Mouse (Mus musculus) forebrain, embryonic 16.5 days (tissue): ENCODE data around the gene Mgea5. TPM values are rescaled to one million over a fixed set of nuclear protein-coding genes. Genes with fewer than 3 reads are reported as not detected.
A peak's percentile ranks its signal among the peaks of the same experiment; 100 is the strongest.

Source experiments
- ATAC-seq: fragments of 200-750 bp; cut with Nextera tagmentation; 2 replicates; pipeline ENCODE4 v1.8.0; 2017; ENCODE audit warnings: mild to moderate bottlenecking, moderate library complexity
- H3K27ac ChIP-seq: fragments of 300-500 bp; sonication (generic); 2 replicates; pipeline ENCODE4 v1.5.1; 2014; ENCODE audit warnings: low read length, control low read depth
- H3K27me3 ChIP-seq: fragments of 300-500 bp; sonication (generic); replicated peaks from 2 replicates; pipeline ENCODE4 v1.6.1; 2014; ENCODE audit warnings: low read length; ENCODE audit not compliant: control insufficient read depth, insufficient read depth
- H3K36me3 ChIP-seq: fragments of 300-500 bp; sonication (generic); 2 replicates; pipeline ENCODE4 v1.6.1; 2014; ENCODE audit not compliant: control insufficient read depth, insufficient read depth
- H3K4me1 ChIP-seq: fragments of 300-500 bp; sonication (generic); replicated peaks from 2 replicates; pipeline ENCODE4 v1.6.1; 2014; ENCODE audit warnings: low read length; ENCODE audit not compliant: control insufficient read depth, insufficient read depth
- H3K4me2 ChIP-seq: fragments of 300-500 bp; sonication (generic); 2 replicates; pipeline ENCODE4 v1.6.1; 2014; ENCODE audit warnings: mild to moderate bottlenecking, low read length, control low read depth
- H3K4me3 ChIP-seq: fragments of 300-500 bp; sonication (generic); replicated peaks from 2 replicates; pipeline ENCODE4 v1.5.1; 2014; ENCODE audit warnings: mild to moderate bottlenecking, low read length, control low read depth
- H3K9ac ChIP-seq: fragments of 300-500 bp; sonication (generic); replicated peaks from 2 replicates; pipeline ENCODE4 v1.6.1; 2014; ENCODE audit warnings: low read depth, low read length, control low read depth
- H3K9me3 ChIP-seq: fragments of 300-500 bp; sonication (generic); 2 replicates; pipeline ENCODE4 v1.6.1; 2016; ENCODE audit warnings: low read length; ENCODE audit not compliant: control insufficient read depth
- WGBS: fragments of 180-500 bp; shearing (Covaris S2); extraction: QIAGEN DNeasy Blood & Tissue Kit; methylation state at CpG from one replicate; pipeline ENCODE4 v1.1.7; 2014; 5-methylcytosine and 5-hydroxymethylcytosine counted together
- polyA plus RNA-seq: library from polyadenylated mRNA; unstranded; fragments of >200 nt; fragmentation: Nextera tagmentation; extraction: Ambion mirVana; gene quantifications from 2 replicates; pipeline ENCODE4 v1.2.1, GENCODE M21; 2015

Gene Mgea5
- polyA plus RNA-seq, 1 experiment from 2014 or later: 90.5 TPM

- H3K4me1 ChIP-seq: peaks cover 26% of the 10 kb centered on the region
- H3K9ac ChIP-seq: no peak overlapping the region
- H3K27ac ChIP-seq: no peak overlapping the region
- H3K27me3 ChIP-seq: peaks cover 77% of the 10 kb centered on the region
- ATAC-seq: no peak
- no peaks in the 10 kb centered on the region for H3K9me3 ChIP-seq
- no peaks in the 10 kb centered on the region for H3K36me3 ChIP-seq
- WGBS: 52% methylated on average over 5 of the region's 5 CpGs
- no peak overlapping the region for H3K4me3 ChIP-seq
- no peak overlapping the region for H3K4me2 ChIP-seq
Measured at GRCm38 (mm10) chr19:45738521-45738920, 45.1 kb downstream of the Mgea5 start.

- Histone ChIP-seq H3K9ac (no peak overlapping the region), H3K27me3 (peaks cover 77% of the 10 kb centered on the region), H3K4me2 (no peak overlapping the region), H3K4me3 (no peak overlapping the region), H3K4me1 (peaks cover 22% of the 10 kb centered on the region), H3K27ac (no peak overlapping the region), H3K9me3 (no peaks in the 10 kb centered on the region), H3K36me3 (no peaks in the 10 kb centered on the region)
- no peak for ATAC-seq
- WGBS: 53% methylated on average over 10 of the region's 10 CpGs
Measured at GRCm38 (mm10) chr19:45737846-45738484, 45.7 kb downstream of the Mgea5 start.

DNA sequence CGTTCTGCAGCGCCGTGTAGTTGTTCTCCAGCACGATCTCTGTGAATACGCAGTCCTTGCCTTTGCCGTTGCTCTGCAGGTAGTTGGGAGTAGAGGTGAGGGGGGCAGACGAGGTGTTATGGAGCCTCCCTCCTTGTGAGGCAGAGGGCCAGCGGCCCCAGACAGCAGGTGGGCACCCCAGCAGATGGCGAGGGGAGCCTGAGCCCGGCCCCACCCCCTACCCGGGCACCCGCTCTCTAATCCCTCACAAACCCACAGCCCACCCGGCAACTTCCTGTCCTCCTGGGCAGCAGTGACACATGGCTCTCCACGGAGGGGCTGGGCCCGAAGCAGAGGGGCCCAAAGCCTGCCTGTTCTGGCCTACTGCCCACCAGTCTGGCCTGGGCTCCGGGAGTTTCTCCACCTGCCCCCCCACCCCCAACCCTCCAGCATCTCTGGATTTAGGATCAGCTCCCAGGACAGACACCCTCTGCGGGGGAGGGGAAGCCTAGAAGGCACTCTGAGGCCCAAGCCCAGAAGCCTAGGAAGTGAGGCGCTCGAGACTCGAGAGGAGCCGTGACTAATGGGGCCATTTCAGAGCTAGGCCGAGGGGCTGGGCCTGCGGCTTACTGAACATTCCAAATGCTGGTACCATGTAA is 46.3 kb downstream of the Mgea5 start:
- H3K27me3 ChIP-seq: peaks cover 78% of the 10 kb centered on the region
- no peak overlapping the region for H3K27ac ChIP-seq
- no peaks in the 10 kb centered on the region for H3K36me3 ChIP-seq
- peak overlapping the region; percentile 33 for H3K4me3 ChIP-seq
- H3K9ac ChIP-seq: 0 out of 2 replicates have a peak overlapping the region, but pooled peaks have one; percentile 6
- H3K4me1 ChIP-seq: peaks cover 16% of the 10 kb centered on the region
- no peaks in the 10 kb centered on the region for H3K9me3 ChIP-seq
- WGBS: 14% methylated on average over 23 of the region's 23 CpGs
- ATAC-seq: peak; percentile 28
- peak overlapping the region; percentile 55 for H3K4me2 ChIP-seq

DNA sequence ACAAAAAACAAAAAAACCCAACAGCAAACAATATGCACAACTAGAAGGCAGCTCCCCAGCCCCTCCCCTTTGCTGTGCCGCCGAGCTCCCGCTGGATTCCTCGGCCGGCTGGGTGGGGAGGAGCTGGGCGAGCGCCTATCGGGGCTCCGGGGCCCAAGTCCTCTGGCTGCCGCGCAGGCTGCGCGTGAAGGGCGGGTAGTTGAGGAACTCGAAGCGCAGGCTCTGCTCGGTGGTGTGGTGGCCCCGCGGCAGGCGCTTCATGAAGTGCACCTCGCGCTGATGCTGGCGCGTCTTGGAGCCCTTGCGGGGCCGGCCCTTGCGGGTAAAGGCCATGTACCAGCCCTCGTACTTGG is 46.8 kb downstream of the Mgea5 start:
- Histone ChIP-seq H3K27ac (no peak overlapping the region), H3K9me3 (no peaks in the 10 kb centered on the region), H3K27me3 (peaks cover 73% of the 10 kb centered on the region), H3K36me3 (no peaks in the 10 kb centered on the region), H3K4me3 (peak overlapping the region; percentile 33), H3K9ac (0 out of 2 replicates have a peak overlapping the region, but pooled peaks have one; percentile 6), H3K4me1 (peaks cover 11% of the 10 kb centered on the region), H3K4me2 (peak overlapping the region; percentile 55)
- ATAC-seq: peak; percentile 68
- under 1% methylated on average over 28 of the region's 28 CpGs for WGBS

DNA sequence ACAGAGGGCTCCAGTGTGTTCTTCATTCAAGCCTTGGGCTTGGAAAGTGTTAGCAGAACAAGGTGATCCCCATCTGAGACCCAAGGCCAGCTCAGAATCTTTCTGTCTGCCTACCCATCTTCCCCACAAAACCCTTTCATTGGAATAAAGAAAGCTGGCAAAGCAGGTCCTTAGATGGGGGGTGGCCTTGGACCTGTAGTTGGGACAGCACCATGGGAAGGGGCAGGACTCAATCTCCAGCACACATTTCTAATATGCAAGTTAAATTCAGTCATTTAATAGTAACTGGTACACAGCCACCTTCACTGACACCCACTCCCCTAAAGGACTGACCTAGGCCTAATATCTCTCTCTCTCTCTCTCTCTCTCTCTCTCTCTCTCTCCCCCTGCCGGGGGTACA is 47.4 kb downstream of the Mgea5 start:
- H3K36me3 ChIP-seq: no peaks in the 10 kb centered on the region
- no peak overlapping the region for H3K4me3 ChIP-seq
- H3K4me1 ChIP-seq: peaks cover 8% of the 10 kb centered on the region
- H3K9me3 ChIP-seq: no peaks in the 10 kb centered on the region
- H3K9ac ChIP-seq: no peak overlapping the region
- H3K27ac ChIP-seq: no peak overlapping the region
- 25% methylated on average over 1 of the region's 1 CpGs for WGBS
- H3K27me3 ChIP-seq: peaks cover 68% of the 10 kb centered on the region
- no peak overlapping the region for H3K4me2 ChIP-seq
- ATAC-seq: no peak

- Histone ChIP-seq H3K4me3 (no peak overlapping the region), H3K4me2 (no peak overlapping the region), H3K4me1 (peaks cover 8% of the 10 kb centered on the region), H3K9ac (no peak overlapping the region), H3K36me3 (no peaks in the 10 kb centered on the region), H3K9me3 (no peaks in the 10 kb centered on the region), H3K27me3 (peaks cover 59% of the 10 kb centered on the region), H3K27ac (no peak overlapping the region)
- 44% methylated on average over 7 of the region's 7 CpGs for WGBS
- no peak for ATAC-seq
Measured at GRCm38 (mm10) chr19:45734762-45735161, 48.9 kb downstream of the Mgea5 start.

- Histone ChIP-seq H3K9me3 (no peaks in the 10 kb centered on the region), H3K4me1 (peaks cover 8% of the 10 kb centered on the region), H3K36me3 (no peaks in the 10 kb centered on the region), H3K27me3 (peaks cover 54% of the 10 kb centered on the region), H3K4me2 (no peak overlapping the region), H3K9ac (no peak overlapping the region), H3K4me3 (no peak overlapping the region), H3K27ac (no peak overlapping the region)
- 79% methylated on average over 5 of the region's 5 CpGs for WGBS
- ATAC-seq: no peak
Measured at GRCm38 (mm10) chr19:45734191-45734590, 49.4 kb downstream of the Mgea5 start.

GRCm38 (mm10) chr19:45733564-45733963 is 50.1 kb downstream of the Mgea5 start:
- H3K9me3 ChIP-seq: no peaks in the 10 kb centered on the region
- H3K36me3 ChIP-seq: no peaks in the 10 kb centered on the region
- H3K4me2 ChIP-seq: no peak overlapping the region
- no peak overlapping the region for H3K4me3 ChIP-seq
- H3K4me1 ChIP-seq: peaks cover 8% of the 10 kb centered on the region
- 22% methylated on average over 10 of the region's 10 CpGs for WGBS
- H3K27me3 ChIP-seq: peaks cover 47% of the 10 kb centered on the region
- no peak for ATAC-seq
- H3K27ac ChIP-seq: no peak overlapping the region
- no peak overlapping the region for H3K9ac ChIP-seq

- no peak for ATAC-seq
- H3K4me2 ChIP-seq: no peak overlapping the region
- peaks cover 34% of the 10 kb centered on the region for H3K27me3 ChIP-seq
- 85% methylated on average over 7 of the region's 7 CpGs for WGBS
- H3K4me1 ChIP-seq: no peaks in the 10 kb centered on the region; the same call in 1 of the 2 replicates
- no peak overlapping the region for H3K9ac ChIP-seq
- H3K4me3 ChIP-seq: no peak overlapping the region
- no peaks in the 10 kb centered on the region for H3K36me3 ChIP-seq
- no peak overlapping the region for H3K27ac ChIP-seq
- H3K9me3 ChIP-seq: no peaks in the 10 kb centered on the region
Measured at GRCm38 (mm10) chr19:45731658-45732057, 52.0 kb downstream of the Mgea5 start.
